Mouse (Mus musculus) heart, postnatal 0 days (tissue): ENCODE measurements around the gene Gramd2.

Source experiments
- CTCF ChIP-seq: IDR thresholded peaks from 2 replicates; pipeline ENCODE4 v1.5.1; 2016; ENCODE audit warnings: antibody characterized with exemption, control low read depth, low read depth
- EP300 ChIP-seq: IDR thresholded peaks from 2 replicates; pipeline ENCODE4 v1.6.1; 2016; ENCODE audit warnings: antibody characterized with exemption, low read depth

DNA sequence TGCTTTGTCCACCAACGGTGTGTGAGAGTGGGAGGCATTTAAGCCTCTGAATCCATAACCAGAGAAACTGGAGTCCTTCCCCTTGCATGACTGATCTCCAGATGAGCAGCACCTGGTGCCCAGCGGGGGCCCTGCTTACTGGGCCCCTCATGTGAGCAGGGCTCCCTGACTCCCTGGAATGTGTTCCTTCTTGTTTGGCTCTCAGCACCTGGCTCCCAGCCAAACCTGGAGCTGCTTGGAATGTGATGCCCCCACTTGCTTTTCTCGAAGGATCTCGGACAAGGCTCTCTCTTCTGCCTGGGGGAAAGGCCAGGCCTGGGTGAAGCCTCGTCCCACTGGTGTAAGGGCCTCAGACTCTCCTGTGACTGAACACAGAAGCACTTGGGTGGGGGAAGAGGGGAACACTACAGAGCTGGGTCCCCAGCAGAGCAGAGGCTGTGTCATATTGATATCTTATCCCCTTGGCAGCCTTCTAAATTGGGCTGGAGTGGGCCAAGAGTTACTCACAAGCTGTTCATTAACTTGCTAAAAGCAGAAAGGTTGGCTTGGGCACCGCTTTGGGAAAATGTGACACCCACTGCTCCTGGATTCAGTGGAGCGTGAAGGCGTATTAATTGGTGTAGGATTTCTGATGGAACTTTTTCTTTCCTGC, 44.0 kb downstream of the Gramd2 start:
- TF ChIP-seq CTCF (no peak), EP300 (no peak)
